Mouse (Mus musculus) heart, embryonic 13.5 days (tissue): ENCODE data around the gene Wdr27. TPM values are rescaled to one million over a fixed set of nuclear protein-coding genes. Genes with fewer than 3 reads are reported as not detected.
"Not testable (repeated sequence)": the region's sequence is repeated elsewhere in the genome, so short reads cannot be mapped to it uniquely, and the experiment has no call there.

Experiments
- ATAC-seq: fragments of 200-750 bp; cut with Nextera tagmentation; 2 replicates; pipeline ENCODE4 v1.8.0; 2017; ENCODE audit warnings: moderate TSS enrichment; ENCODE audit not compliant: insufficient number of reproducible peaks, low FRiP score, low TSS enrichment; ENCODE audit errors: extremely low read depth
- H3K27ac ChIP-seq: fragments of 300-500 bp; sonication (generic); replicated peaks from 2 replicates; pipeline ENCODE4 v1.5.1; 2015; ENCODE audit warnings: moderate library complexity, mild to moderate bottlenecking, inconsistent platforms
- H3K27me3 ChIP-seq: fragments of 300-500 bp; sonication (generic); replicated peaks from 2 replicates; pipeline ENCODE4 v1.6.1; 2015; ENCODE audit warnings: mild to moderate bottlenecking, inconsistent platforms
- H3K36me3 ChIP-seq: fragments of 300-500 bp; sonication (generic); 2 replicates; pipeline ENCODE4 v1.6.1; 2015; ENCODE audit warnings: mild to moderate bottlenecking, inconsistent platforms
- H3K4me1 ChIP-seq: fragments of 300-500 bp; sonication (generic); 2 replicates; pipeline ENCODE4 v1.6.1; 2015; ENCODE audit warnings: inconsistent platforms
- H3K4me2 ChIP-seq: fragments of 300-500 bp; sonication (generic); 2 replicates; pipeline ENCODE4 v1.6.1; 2015; ENCODE audit warnings: inconsistent platforms, mild to moderate bottlenecking, moderate library complexity
- H3K4me3 ChIP-seq: fragments of 300-500 bp; sonication (generic); 2 replicates; pipeline ENCODE4 v1.5.1; 2015; ENCODE audit warnings: moderate library complexity, mild to moderate bottlenecking, inconsistent platforms
- H3K9ac ChIP-seq: fragments of 300-500 bp; sonication (generic); 2 replicates; pipeline ENCODE4 v1.6.1; 2015; ENCODE audit warnings: inconsistent platforms, mild to moderate bottlenecking, moderate library complexity
- H3K9me3 ChIP-seq: fragments of 300-500 bp; sonication (generic); 2 replicates; pipeline ENCODE4 v1.6.1; 2016; ENCODE audit warnings: inconsistent platforms
- WGBS: fragments of 180-500 bp; shearing (Covaris S2); methylation state at CpG from one replicate; pipeline ENCODE4 v1.1.7; 2015; ENCODE audit warnings: mixed read lengths; 5-methylcytosine and 5-hydroxymethylcytosine counted together
- polyA plus RNA-seq: library from polyadenylated mRNA; unstranded; fragments of >200 nt; fragmentation: Nextera tagmentation; extraction: Ambion mirVana; gene quantifications from 2 replicates; pipeline ENCODE4 v1.2.1, GENCODE M21; 2015

Wdr27 gene
- polyA plus RNA-seq, 1 experiment from 2014 or later: 3.3 TPM

GRCm38 (mm10) chr17:14903212-14903611, 39.7 kb downstream of the Wdr27 start:
- H3K9ac ChIP-seq: no peak overlapping the region
- H3K9me3 ChIP-seq: no peaks in the 10 kb centered on the region
- no peak for ATAC-seq

DNA sequence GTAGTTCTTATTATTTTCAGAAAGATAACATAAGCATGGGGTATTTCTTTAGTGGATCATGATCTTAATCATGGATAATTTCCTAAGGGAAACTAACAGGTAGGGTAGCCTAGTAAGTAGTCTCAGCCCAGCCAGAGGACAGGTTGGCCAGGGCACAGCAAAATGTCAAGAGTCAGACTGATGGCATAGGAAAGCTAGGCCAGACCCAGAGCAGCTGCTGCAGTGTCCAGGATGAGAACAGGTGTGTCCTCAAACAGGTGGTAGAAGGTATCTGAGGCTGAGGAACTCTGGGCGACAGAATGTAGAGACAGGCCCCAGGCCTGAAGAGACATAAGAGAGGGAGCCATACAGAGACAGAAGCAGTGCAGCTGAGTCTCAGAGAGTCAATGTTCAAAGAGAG, 44.0 kb downstream of the Wdr27 start:
- Histone ChIP-seq H3K4me3 (no peak overlapping the region), H3K27me3 (peaks cover 5% of the 10 kb centered on the region), H3K36me3 (no peaks in the 10 kb centered on the region), H3K27ac (no peak overlapping the region), H3K4me2 (no peak overlapping the region), H3K4me1 (no peaks in the 10 kb centered on the region), H3K9ac (no peak overlapping the region), H3K9me3 (no peaks in the 10 kb centered on the region)
- WGBS: 58% methylated on average over 1 of the region's 1 CpGs
- no peak for ATAC-seq

More at GRCm38 (mm10) chr17:14903212-14903611, 39.7 kb downstream of the Wdr27 start:
- H3K4me2 ChIP-seq: no peak overlapping the region
- no peaks in the 10 kb centered on the region for H3K36me3 ChIP-seq
- H3K4me1 ChIP-seq: no peaks in the 10 kb centered on the region
- no peak overlapping the region for H3K4me3 ChIP-seq
- H3K27me3 ChIP-seq: peaks cover 17% of the 10 kb centered on the region
- 65% methylated on average over 3 of the region's 3 CpGs for WGBS
- no peak overlapping the region for H3K27ac ChIP-seq

GRCm38 (mm10) chr17:14895058-14895457, 47.9 kb downstream of the Wdr27 start:
- not testable (repeated sequence) for H3K27me3 ChIP-seq, ATAC-seq, H3K4me1 ChIP-seq, H3K4me3 ChIP-seq, H3K9me3 ChIP-seq, H3K4me2 ChIP-seq, H3K36me3 ChIP-seq, H3K9ac ChIP-seq, H3K27ac ChIP-seq

GRCm38 (mm10) chr17:14886933-14887332, 56.0 kb downstream of the Wdr27 start:
- H3K27ac ChIP-seq: no peak overlapping the region
- H3K4me1 ChIP-seq: no peaks in the 10 kb centered on the region
- H3K27me3 ChIP-seq: 0 out of 2 replicates have a peak, but pooled peaks cover 3% of the 10 kb centered on the region
- no peak overlapping the region for H3K4me3 ChIP-seq
- no peak for ATAC-seq
- H3K4me2 ChIP-seq: no peak overlapping the region
- no peaks in the 10 kb centered on the region for H3K9me3 ChIP-seq
- H3K9ac ChIP-seq: no peak overlapping the region
- H3K36me3 ChIP-seq: no peaks in the 10 kb centered on the region
- WGBS: 54% methylated on average over 2 of the region's 2 CpGs

DNA sequence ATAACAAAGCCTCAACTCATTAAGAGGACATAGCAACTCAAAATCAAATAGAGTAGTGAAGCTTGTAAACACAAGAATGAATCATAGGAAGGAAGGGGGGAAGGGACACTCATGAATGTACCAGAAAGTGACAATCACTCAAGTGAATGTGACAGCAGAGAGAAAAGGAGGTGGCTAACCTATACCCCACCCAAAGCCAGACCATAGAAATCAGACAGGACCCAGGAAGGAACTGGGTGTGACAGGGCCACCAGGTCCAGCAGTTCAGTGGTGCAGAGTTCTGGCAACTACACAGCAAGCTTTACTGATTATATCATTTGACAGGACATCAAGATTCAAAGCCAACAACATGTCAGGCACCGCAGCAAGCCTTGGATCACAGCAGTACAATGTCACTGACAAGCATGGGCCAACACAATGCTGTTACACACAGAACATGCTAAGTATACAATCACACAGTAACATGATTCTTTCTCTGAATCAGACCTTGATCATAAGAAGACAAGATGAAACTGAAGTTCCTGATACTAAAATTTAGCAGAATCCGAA, 68.2 kb downstream of the Wdr27 start:
- H3K4me1 ChIP-seq: no peaks in the 10 kb centered on the region
- no peak for ATAC-seq

GRCm38 (mm10) chr17:14860220-14860619, 82.7 kb downstream of the Wdr27 start:
- WGBS: 58% methylated on average over 1 of the region's 1 CpGs
- no peaks in the 10 kb centered on the region for H3K27me3 ChIP-seq
- no peaks in the 10 kb centered on the region for H3K4me1 ChIP-seq

More for the DNA sequence above, 68.2 kb downstream of the Wdr27 start:
- H3K9ac ChIP-seq: no peak overlapping the region
- 65% methylated on average over 2 of the region's 2 CpGs for WGBS
- H3K9me3 ChIP-seq: no peaks in the 10 kb centered on the region
- H3K27ac ChIP-seq: no peak overlapping the region
- no peak overlapping the region for H3K4me2 ChIP-seq
- no peaks in the 10 kb centered on the region for H3K36me3 ChIP-seq
- H3K27me3 ChIP-seq: no peaks in the 10 kb centered on the region
- H3K4me3 ChIP-seq: no peak overlapping the region

DNA sequence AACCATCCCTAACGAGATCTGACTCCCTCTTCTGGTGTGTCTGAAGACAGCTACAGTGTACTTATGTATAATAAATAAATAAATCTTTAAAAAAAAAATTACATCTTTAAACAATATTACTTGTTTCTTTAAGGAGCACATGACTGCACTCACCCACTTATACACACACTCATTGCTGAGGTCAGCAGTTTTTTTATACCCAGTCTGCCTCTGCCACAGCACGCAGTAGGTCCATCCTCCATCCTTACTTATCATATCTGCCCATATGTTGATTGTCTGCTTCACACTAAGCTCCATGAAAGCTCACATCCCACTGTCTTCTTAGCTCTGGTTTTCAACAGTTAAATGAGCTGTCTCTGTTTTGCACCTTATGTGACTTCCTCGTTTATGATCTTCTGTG, 95.2 kb downstream of the Wdr27 start:
- no peaks in the 10 kb centered on the region for H3K36me3 ChIP-seq
- no peak overlapping the region for H3K4me3 ChIP-seq
- 74% methylated on average over 3 of the region's 3 CpGs for WGBS
- no peak overlapping the region for H3K9ac ChIP-seq
- no peak overlapping the region for H3K4me2 ChIP-seq
- H3K27ac ChIP-seq: no peak overlapping the region
- no peaks in the 10 kb centered on the region for H3K9me3 ChIP-seq
- ATAC-seq: no peak
- no peaks in the 10 kb centered on the region for H3K27me3 ChIP-seq
- H3K4me1 ChIP-seq: no peaks in the 10 kb centered on the region

More at GRCm38 (mm10) chr17:14860220-14860619, 82.7 kb downstream of the Wdr27 start:
- Histone ChIP-seq H3K27ac (no peak overlapping the region), H3K4me3 (no peak overlapping the region), H3K9ac (no peak overlapping the region), H3K36me3 (no peaks in the 10 kb centered on the region), H3K9me3 (peaks cover 5% of the 10 kb centered on the region; the same call in 1 of the 2 replicates), H3K4me2 (no peak overlapping the region)
- ATAC-seq: no peak

DNA sequence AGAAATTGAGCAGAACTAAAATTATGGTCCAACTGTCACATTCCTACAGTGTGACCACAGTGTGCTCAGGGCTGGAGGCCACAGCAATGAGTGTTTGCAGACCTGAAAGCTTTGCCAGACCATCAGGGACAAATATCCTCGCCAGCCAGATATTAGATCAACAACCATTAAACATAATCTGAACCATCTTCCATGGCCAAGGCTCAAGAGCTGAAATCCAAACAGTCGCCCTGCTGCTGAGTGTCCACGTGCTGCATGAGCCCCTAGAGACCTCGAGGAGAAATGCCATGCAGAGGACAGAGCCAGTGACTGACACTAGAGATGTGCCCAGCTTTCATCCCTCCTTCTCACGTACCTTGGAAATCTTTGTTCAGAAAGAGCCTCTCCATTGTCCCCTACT, 96.1 kb downstream of the Wdr27 start:
- H3K27ac ChIP-seq: no peak overlapping the region
- 61% methylated on average over 5 of the region's 5 CpGs for WGBS

GRCm38 (mm10) chr17:14826715-14827295, 116.2 kb downstream of the Wdr27 start:
- H3K9me3 ChIP-seq: no peaks in the 10 kb centered on the region
- ATAC-seq: no peak

More for the DNA sequence above, 96.1 kb downstream of the Wdr27 start:
- H3K4me1 ChIP-seq: no peaks in the 10 kb centered on the region
- no peak overlapping the region for H3K9ac ChIP-seq
- no peak overlapping the region for H3K4me2 ChIP-seq
- no peaks in the 10 kb centered on the region for H3K9me3 ChIP-seq
- no peaks in the 10 kb centered on the region for H3K27me3 ChIP-seq
- no peak overlapping the region for H3K4me3 ChIP-seq
- H3K36me3 ChIP-seq: no peaks in the 10 kb centered on the region
- ATAC-seq: no peak; the same call in 1 of the 2 replicates

GRCm38 (mm10) chr17:14824938-14825337, 118.0 kb downstream of the Wdr27 start:
- WGBS: 56% methylated on average over 5 of the region's 5 CpGs
- H3K36me3 ChIP-seq: no peaks in the 10 kb centered on the region
- ATAC-seq: no peak
- H3K4me1 ChIP-seq: no peaks in the 10 kb centered on the region
- no peak overlapping the region for H3K9ac ChIP-seq
- no peak overlapping the region for H3K4me3 ChIP-seq
- H3K27me3 ChIP-seq: no peaks in the 10 kb centered on the region
- H3K4me2 ChIP-seq: no peak overlapping the region
- H3K27ac ChIP-seq: no peak overlapping the region
- no peaks in the 10 kb centered on the region for H3K9me3 ChIP-seq

More at GRCm38 (mm10) chr17:14826715-14827295, 116.2 kb downstream of the Wdr27 start:
- Histone ChIP-seq H3K9ac (no peak overlapping the region), H3K27me3 (no peaks in the 10 kb centered on the region), H3K36me3 (no peaks in the 10 kb centered on the region), H3K4me2 (no peak overlapping the region), H3K4me1 (no peaks in the 10 kb centered on the region), H3K4me3 (no peak overlapping the region), H3K27ac (no peak overlapping the region)
- 57% methylated on average over 6 of the region's 6 CpGs for WGBS

DNA sequence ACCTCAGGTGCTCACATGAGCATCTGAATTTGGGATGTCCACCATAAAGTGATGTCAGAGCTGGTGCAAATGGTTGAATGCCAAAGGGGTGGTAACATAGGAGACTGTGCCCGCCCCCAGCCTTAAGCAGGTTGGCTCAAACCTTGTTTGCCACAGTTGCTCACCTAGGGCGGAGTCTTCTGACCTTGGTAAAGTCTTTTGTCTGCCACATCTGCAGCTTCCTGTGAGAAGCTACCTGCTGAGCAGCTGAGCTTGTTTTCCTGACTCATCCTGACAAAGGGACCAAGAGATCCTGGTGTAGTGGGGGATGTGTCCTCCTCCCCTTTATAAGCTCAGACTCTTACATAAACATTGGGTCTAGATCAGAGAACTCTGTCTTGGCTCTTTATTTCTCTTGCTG, 125.0 kb downstream of the Wdr27 start:
- Histone ChIP-seq H3K36me3 (no peaks in the 10 kb centered on the region), H3K4me1 (no peaks in the 10 kb centered on the region), H3K4me3 (no peak overlapping the region), H3K27me3 (no peaks in the 10 kb centered on the region), H3K4me2 (no peak overlapping the region), H3K27ac (no peak overlapping the region), H3K9ac (no peak overlapping the region), H3K9me3 (no peaks in the 10 kb centered on the region)
- no peak for ATAC-seq
- 66% methylated on average over 2 of the region's 2 CpGs for WGBS

- Histone ChIP-seq H3K9me3 (no peaks in the 10 kb centered on the region), H3K4me2 (no peak overlapping the region), H3K4me1 (no peaks in the 10 kb centered on the region), H3K9ac (no peak overlapping the region), H3K27me3 (no peaks in the 10 kb centered on the region), H3K4me3 (no peak overlapping the region), H3K36me3 (no peaks in the 10 kb centered on the region), H3K27ac (no peak overlapping the region)
- ATAC-seq: no peak
- WGBS: 64% methylated on average over 3 of the region's 3 CpGs
Measured at GRCm38 (mm10) chr17:14816107-14816506, 126.9 kb downstream of the Wdr27 start.
